Mouse (Mus musculus) yolk sac, embryonic 10.5 days (tissue): Measurements from ENCODE around the gene Mbtd1.

ENCODE experiments used
- DNase-seq: peaks from one replicate; pipeline ENCODE4 v3.0.0-alpha.2; 2017; ENCODE audit warnings: low spot score

Gene Mbtd1

DNA sequence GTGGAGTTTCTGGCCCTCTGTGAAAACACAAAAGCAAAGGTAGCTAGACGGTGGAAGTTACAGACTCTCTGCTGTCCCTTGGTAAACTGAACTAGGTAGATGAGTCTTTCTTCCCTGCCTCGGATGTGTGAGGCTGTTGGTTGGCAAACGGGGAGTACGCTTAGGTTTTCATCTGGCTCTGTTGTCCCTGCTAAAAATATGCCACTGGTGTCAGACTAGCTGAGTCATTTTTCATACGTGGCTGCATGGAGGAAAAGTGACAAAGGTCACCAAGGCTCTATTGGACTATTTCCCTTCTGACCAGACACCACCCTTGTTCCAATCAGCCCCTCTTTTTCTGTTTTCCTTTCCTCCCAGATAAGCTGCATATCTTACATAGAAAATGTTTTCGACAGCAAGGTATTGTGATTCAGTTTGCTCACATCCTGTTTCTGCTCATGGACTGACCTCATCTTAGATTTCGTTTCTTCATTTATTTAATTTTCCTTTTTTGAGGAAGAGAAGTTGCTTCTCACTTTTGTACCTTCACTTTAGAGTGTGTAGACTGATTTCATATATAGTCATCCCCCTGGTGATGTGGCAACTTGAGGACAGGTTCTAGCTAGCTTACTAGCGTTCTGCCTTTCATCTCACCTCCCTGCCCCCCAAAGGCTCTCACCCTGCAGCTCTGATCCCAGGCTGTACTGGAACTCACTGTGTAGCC is 102.1 kb downstream of the Mbtd1 start:
- no peak for DNase-seq

DNA sequence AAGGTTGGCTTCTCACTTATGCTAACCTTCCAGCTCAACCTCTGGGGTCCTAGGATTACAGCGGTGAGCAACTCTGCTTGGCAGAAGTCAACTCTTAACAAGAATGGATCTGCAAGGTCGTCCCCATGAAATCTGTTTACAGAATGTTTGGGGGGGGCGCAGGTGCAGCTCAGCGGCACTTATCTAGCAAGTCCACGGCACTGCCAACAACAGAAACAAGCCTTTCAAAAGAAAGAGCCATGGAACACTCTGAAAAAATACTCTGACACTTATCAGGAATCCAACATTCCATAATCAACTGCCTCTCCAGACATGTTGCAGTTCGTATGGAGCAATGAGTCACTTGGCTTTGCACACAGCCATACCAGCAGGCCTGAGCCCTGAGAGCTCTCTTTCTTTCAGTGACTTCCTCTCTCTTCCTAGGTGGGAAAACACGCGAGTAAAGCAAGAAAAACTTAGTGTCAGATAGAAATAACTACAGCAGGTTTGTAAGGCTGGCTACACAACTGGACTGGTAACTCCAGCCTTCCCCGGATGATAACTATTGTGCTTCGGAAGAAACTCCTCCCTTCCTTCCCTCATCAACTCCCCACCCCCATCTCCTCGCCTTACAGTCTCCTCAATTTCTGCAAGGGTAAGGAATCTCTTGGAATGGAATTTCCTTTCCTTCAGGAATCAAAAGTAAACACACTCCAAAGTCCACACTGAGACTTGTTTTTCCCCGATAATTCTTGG is 102.8 kb downstream of the Mbtd1 start:
- DNase-seq = peak; percentile 58

DNA sequence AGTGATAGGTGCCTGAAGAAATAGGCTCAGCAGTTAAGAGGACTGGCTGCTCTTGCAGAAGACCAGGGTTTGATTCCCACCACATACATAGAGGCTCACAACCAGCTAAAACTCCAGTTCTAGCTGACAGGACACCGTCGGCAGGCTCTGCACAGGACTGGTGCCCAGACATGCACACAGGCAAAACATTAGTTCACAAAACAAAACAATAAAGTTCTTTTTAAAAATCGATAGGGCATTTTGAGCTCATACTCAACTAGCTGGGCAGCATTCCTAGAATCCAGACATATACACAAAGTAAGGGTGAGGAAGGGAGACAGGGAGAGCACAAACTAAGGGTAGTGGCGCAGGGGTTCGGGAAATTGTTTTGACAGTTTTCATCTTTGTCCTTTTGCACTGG is 108.9 kb downstream of the Mbtd1 start:
- DNase-seq = no peak

GRCm38 (mm10) chr11:93995111-93995719 is 109.6 kb downstream of the Mbtd1 start:
- peak; percentile 84 for DNase-seq

- DNase-seq = peak; percentile 94
These were observed 110.2 kb downstream of the Mbtd1 start, which contains the start of gene Spag9 for GRCm38 (mm10) chr11:93995720-93996305. Gene Spag9, plus strand, starts transcription at chr11:93996091.
